Mouse (Mus musculus) stomach, postnatal 0 days (tissue): Measurements from ENCODE around the gene Bcas3.

Experiments used
- CTCF ChIP-seq: IDR thresholded peaks from 2 replicates; pipeline ENCODE4 v1.5.1; 2016; ENCODE audit warnings: antibody characterized with exemption, low read depth, mild to moderate bottlenecking, moderate library complexity
- EP300 ChIP-seq: optimal IDR thresholded peaks from 2 replicates; pipeline ENCODE3; 2016; ENCODE audit warnings: antibody characterized with exemption

GRCm38 (mm10) chr11:85380046-85380445 is 27.1 kb downstream of the Bcas3 start:
- TF ChIP-seq EP300: no peak
- TF ChIP-seq CTCF: peak; percentile 19; the same call in 1 of the 2 replicates
